Mouse (Mus musculus) hindbrain, embryonic 16.5 days (tissue): Measurements from ENCODE around the gene Riok1. TPM values are rescaled to one million over a fixed set of nuclear protein-coding genes. Genes with fewer than 3 reads are reported as not detected.

Experiments used
- ATAC-seq: fragments of 200-750 bp; cut with Nextera tagmentation; 2 replicates; pipeline ENCODE4 v1.8.0; 2017; ENCODE audit warnings: moderate TSS enrichment, moderate library complexity
- H3K27ac ChIP-seq: fragments of 300-500 bp; sonication (generic); 2 replicates; pipeline ENCODE4 v1.5.1; 2014; ENCODE audit warnings: low read depth, mild to moderate bottlenecking, control low read depth, low read length, moderate library complexity
- H3K27me3 ChIP-seq: fragments of 300-500 bp; sonication (generic); replicated peaks from 2 replicates; pipeline ENCODE4 v1.6.1; 2014; ENCODE audit warnings: low read length; ENCODE audit not compliant: control insufficient read depth, insufficient read depth
- H3K36me3 ChIP-seq: fragments of 300-500 bp; sonication (generic); 2 replicates; pipeline ENCODE4 v1.6.1; 2014; ENCODE audit warnings: mild to moderate bottlenecking, low read length, moderate library complexity, mixed read lengths; ENCODE audit not compliant: control insufficient read depth, insufficient read depth
- H3K4me1 ChIP-seq: fragments of 300-500 bp; sonication (generic); 2 replicates; pipeline ENCODE4 v1.6.1; 2014; ENCODE audit warnings: low read depth, low read length; ENCODE audit not compliant: control insufficient read depth, insufficient read depth
- H3K4me2 ChIP-seq: fragments of 300-500 bp; sonication (generic); 2 replicates; pipeline ENCODE4 v1.6.1; 2014; ENCODE audit warnings: mild to moderate bottlenecking, low read length, control low read depth, moderate library complexity
- H3K4me3 ChIP-seq: fragments of 300-500 bp; sonication (generic); 2 replicates; pipeline ENCODE4 v1.5.1; 2014; ENCODE audit warnings: mild to moderate bottlenecking, low read length, control low read depth, moderate library complexity
- H3K9ac ChIP-seq: fragments of 300-500 bp; sonication (generic); 2 replicates; pipeline ENCODE4 v1.6.1; 2014; ENCODE audit warnings: low read depth, mild to moderate bottlenecking, control low read depth, low read length, moderate library complexity
- H3K9me3 ChIP-seq: fragments of 300-500 bp; sonication (generic); 2 replicates; pipeline ENCODE4 v1.6.1; 2014; ENCODE audit warnings: mild to moderate bottlenecking, low read length, moderate library complexity; ENCODE audit not compliant: control insufficient read depth
- WGBS: fragments of 180-500 bp; shearing (Covaris S2); extraction: QIAGEN DNeasy Blood & Tissue Kit; methylation state at CpG from one replicate; pipeline ENCODE4 v1.1.7; 2014; 5-methylcytosine and 5-hydroxymethylcytosine counted together
- polyA plus RNA-seq: library from polyadenylated mRNA; unstranded; fragments of >200 nt; fragmentation: Nextera tagmentation; extraction: Ambion mirVana; gene quantifications from 2 replicates; pipeline ENCODE4 v1.2.1, GENCODE M21; 2015

Gene Riok1
- polyA plus RNA-seq, 1 experiment from 2014 or later = 47.0 TPM

DNA sequence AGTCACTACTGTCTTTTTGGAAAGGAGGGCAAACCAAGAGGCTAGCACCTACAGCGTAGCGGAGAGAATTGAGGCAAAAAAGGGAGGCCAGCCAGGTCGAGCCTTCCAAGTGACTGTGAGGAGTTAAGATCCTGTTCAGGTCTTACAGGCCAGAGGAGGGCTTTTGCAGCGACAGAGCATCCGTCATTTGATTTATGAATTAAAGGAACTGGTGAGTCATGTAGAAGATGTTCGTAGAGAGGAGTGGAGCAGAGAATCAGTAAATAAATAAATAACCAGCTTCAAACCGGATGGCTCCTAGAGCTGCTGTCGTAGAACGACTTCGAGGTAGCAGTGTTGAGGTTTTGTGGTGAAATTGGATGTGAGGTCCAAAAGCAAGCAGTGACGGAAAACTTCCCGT, 1.0 kb downstream of the Riok1 start:
- no peak for ATAC-seq
- Histone ChIP-seq H3K27me3 (no peaks in the 10 kb centered on the region), H3K9ac (peak overlapping the region; percentile 79), H3K4me2 (peak overlapping the region; percentile 88), H3K36me3 (peaks cover 3% of the 10 kb centered on the region; the same call in 1 of the 2 replicates), H3K27ac (no peak overlapping the region), H3K4me3 (peak overlapping the region; percentile 84), H3K9me3 (no peaks in the 10 kb centered on the region), H3K4me1 (peaks cover 20% of the 10 kb centered on the region)
- 53% methylated on average over 12 of the region's 12 CpGs for WGBS

- Histone ChIP-seq H3K4me1 (no peaks in the 10 kb centered on the region), H3K9ac (no peak overlapping the region), H3K9me3 (no peaks in the 10 kb centered on the region), H3K27ac (no peak overlapping the region), H3K36me3 (peaks cover 39% of the 10 kb centered on the region), H3K4me3 (no peak overlapping the region), H3K27me3 (no peaks in the 10 kb centered on the region), H3K4me2 (no peak overlapping the region)
- WGBS = 96% methylated on average over 3 of the region's 3 CpGs
- no peak for ATAC-seq
These were observed 13.1 kb downstream of the Riok1 start for GRCm38 (mm10) chr13:38049888-38050287.

DNA sequence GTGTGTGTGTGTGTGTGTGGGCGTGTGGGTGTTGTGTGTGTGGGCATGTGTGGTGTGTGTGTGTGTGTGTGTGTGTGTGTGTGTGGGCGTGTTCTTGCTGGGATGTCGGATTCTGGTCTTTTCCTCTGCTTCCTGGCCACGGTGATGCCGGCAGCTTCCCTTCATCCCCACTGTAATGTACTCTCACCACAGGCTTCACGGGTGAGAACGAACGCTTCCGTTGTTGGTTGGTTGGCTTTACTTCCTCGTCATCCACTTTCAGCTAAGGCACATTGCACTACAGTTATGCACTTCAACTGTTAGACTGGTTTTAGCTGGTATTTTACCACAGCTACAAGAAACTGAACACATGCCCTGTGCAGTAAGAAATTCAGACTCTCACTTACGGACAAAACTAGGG, 25.9 kb downstream of the Riok1 start:
- Histone ChIP-seq H3K27ac (no peak overlapping the region), H3K4me3 (no peak overlapping the region), H3K4me1 (no peaks in the 10 kb centered on the region), H3K27me3 (no peaks in the 10 kb centered on the region), H3K9ac (no peak overlapping the region), H3K36me3 (peaks cover 25% of the 10 kb centered on the region), H3K4me2 (no peak overlapping the region), H3K9me3 (no peaks in the 10 kb centered on the region)
- WGBS = 94% methylated on average over 11 of the region's 11 CpGs
- no peak for ATAC-seq

GRCm38 (mm10) chr13:38064854-38065663, 28.3 kb downstream of the Riok1 start:
- Histone ChIP-seq H3K27ac (no peak overlapping the region), H3K4me2 (no peak overlapping the region), H3K36me3 (peaks cover 7% of the 10 kb centered on the region), H3K4me3 (no peak overlapping the region), H3K9me3 (no peaks in the 10 kb centered on the region), H3K27me3 (no peaks in the 10 kb centered on the region), H3K9ac (no peak overlapping the region), H3K4me1 (no peaks in the 10 kb centered on the region)
- ATAC-seq = peak; percentile 76
- 77% methylated on average over 11 of the region's 11 CpGs for WGBS

- no peak for ATAC-seq
- Histone ChIP-seq H3K9ac (no peak overlapping the region), H3K36me3 (no peaks in the 10 kb centered on the region), H3K4me1 (no peaks in the 10 kb centered on the region), H3K27me3 (no peaks in the 10 kb centered on the region), H3K4me3 (no peak overlapping the region), H3K4me2 (no peak overlapping the region), H3K9me3 (no peaks in the 10 kb centered on the region), H3K27ac (no peak overlapping the region)
- WGBS = 61% methylated on average over 4 of the region's 4 CpGs
These were observed 34.1 kb downstream of the Riok1 start for GRCm38 (mm10) chr13:38070945-38071344.

DNA sequence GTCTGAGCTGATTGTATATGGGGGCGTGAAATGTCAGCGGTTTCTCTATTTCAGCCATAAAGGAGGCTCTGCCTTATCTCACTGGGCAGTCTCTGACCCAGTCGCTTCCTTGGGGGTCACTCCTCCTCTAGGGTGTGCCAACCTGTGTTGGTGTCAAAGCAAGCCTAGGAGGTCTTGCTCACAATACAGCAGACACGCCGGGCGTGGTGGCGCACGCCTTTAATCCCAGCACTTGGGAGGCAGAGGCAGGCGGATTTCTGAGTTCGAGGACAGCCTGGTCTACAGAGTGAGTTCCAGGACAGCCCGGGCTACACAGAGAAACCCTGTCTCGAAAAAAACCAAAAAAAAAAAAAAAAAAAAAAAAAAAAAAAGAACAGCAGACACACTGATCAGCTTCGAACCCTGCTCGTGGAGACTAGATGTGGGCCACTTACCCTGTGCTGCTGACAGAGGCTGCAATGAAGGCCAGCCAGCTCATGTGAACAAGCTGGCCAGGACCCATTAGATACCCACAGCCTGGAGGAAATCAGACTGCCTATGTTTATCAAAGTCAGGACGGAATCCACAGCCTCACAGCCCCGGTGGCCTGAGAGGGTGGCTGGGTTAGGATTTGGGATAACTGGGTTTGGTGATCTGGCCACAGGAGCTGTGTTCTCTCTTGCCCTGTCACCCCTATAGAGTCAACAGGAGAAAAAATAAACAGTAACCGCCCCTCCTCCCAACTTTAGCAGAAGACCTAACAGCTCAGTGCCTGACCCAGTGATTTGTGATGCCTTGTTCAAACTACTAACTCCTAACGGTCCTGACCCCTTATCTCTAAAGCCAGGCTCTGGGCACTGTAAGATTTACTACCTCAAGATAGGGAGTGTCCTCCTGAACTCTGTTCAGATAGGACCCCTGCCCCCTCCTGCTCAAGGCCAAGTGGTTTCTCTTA, 36.8 kb downstream of the Riok1 start:
- Histone ChIP-seq H3K9me3 (no peaks in the 10 kb centered on the region), H3K27ac (no peak overlapping the region), H3K9ac (no peak overlapping the region), H3K4me2 (no peak overlapping the region), H3K4me1 (no peaks in the 10 kb centered on the region; the same call in 1 of the 2 replicates), H3K27me3 (no peaks in the 10 kb centered on the region), H3K4me3 (no peak overlapping the region), H3K36me3 (no peaks in the 10 kb centered on the region)
- 90% methylated on average over 18 of the region's 18 CpGs for WGBS
- ATAC-seq = no peak

DNA sequence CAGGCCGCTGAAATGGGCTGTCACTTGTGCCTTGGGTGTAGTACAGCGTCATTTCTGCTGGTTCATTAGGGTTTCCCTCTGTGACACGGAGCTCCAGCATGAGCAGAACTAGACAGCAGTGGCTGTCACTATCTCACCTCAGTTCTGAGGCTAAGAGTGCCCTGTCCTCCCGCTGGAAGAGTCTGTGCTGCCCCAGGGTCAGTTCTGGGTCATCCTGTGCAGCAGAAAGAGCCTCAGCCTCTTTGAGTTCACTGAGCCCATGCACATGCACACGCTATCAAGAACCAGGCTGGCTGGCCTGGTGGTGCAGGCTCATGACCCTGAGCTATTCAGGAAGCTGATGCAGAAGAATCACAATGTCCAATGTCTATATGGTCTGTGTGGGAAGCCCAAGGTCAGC, 37.6 kb downstream of the Riok1 start:
- Histone ChIP-seq H3K9ac (no peak overlapping the region), H3K36me3 (no peaks in the 10 kb centered on the region), H3K27me3 (no peaks in the 10 kb centered on the region), H3K9me3 (no peaks in the 10 kb centered on the region), H3K4me1 (no peaks in the 10 kb centered on the region; the same call in 1 of the 2 replicates), H3K27ac (no peak overlapping the region), H3K4me2 (no peak overlapping the region), H3K4me3 (no peak overlapping the region)
- 62% methylated on average over 5 of the region's 5 CpGs for WGBS
- no peak for ATAC-seq

GRCm38 (mm10) chr13:38077113-38077512, 40.3 kb downstream of the Riok1 start:
- 37% methylated on average over 11 of the region's 11 CpGs for WGBS
- Histone ChIP-seq H3K27me3 (no peaks in the 10 kb centered on the region), H3K9me3 (no peaks in the 10 kb centered on the region), H3K4me3 (no peak overlapping the region), H3K4me1 (no peaks in the 10 kb centered on the region; the same call in 1 of the 2 replicates), H3K36me3 (no peaks in the 10 kb centered on the region), H3K27ac (no peak overlapping the region), H3K4me2 (no peak overlapping the region), H3K9ac (no peak overlapping the region)
- ATAC-seq = no peak

GRCm38 (mm10) chr13:38078836-38079235, 42.0 kb downstream of the Riok1 start:
- no peak overlapping the region for H3K4me2 ChIP-seq
- H3K9me3 ChIP-seq = no peaks in the 10 kb centered on the region
- H3K4me3 ChIP-seq = no peak overlapping the region
- no peaks in the 10 kb centered on the region for H3K27me3 ChIP-seq
- ATAC-seq = no peak
- H3K27ac ChIP-seq = no peak overlapping the region
- H3K36me3 ChIP-seq = no peaks in the 10 kb centered on the region
- no peaks in the 10 kb centered on the region; the same call in 1 of the 2 replicates for H3K4me1 ChIP-seq
- no peak overlapping the region for H3K9ac ChIP-seq
- 57% methylated on average over 6 of the region's 6 CpGs for WGBS
